Comparison of ENCODE assay signal across 9 mouse cellular contexts in the genomic region with DNA sequence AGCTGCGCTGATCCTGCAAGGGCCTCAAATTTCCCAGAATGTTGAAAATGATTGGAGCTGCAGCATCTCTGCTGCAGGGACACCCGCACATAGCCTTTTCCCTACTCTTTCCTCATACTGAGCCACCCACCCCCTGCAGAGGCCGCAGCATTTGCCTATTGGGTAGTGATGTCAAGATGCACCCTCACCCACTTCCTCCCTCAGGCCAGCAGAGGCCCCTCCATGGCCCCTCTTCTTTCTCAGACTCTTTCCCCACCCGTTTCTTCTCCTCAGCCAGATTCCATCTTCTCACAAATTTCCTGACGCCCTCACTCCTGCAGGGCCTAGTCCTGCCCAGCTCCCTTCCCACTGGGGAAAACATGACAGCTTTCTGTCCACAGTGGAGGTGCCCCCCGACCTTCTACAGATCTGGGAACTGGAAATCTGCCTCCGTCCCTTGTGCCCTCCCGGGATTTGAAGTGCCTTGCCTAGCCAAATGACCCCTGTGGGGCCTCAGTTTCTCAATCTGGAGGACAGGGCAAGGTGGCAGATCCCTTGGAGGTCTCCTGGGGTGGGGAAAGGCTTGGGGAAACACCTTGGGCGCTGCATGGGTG. TPM values are rescaled to one million over a fixed set of nuclear protein-coding genes. Genes with fewer than 3 reads are reported as not detected.
DNase-seq lines count a peak whose midpoint lies in the region; ATAC-seq and TF ChIP-seq lines count a peak whose summit lies in the region.
"Had no signal": no experiment of that assay in that cellular context is flagged by ENCODE, and none has a peak within 500 bp of the region (broad histone marks: within the 10 kb centered on the region; RNA-seq: fewer than 3 reads in every experiment).

No protein-coding gene starts in this region.

- WGBS in heart, embryonic 11.5 days (ENCODE audit: insufficient replicate concordance), result 24% methylated on average over 9 of the region's 9 CpGs
- WGBS in hindbrain, embryonic 11.5 days, result 41% methylated on average over 9 of the region's 9 CpGs
- 39% methylated on average over 9 of the region's 9 CpGs for WGBS in midbrain, embryonic 11.5 days

- no peak overlapping the region for H3K27ac ChIP-seq in heart, embryonic 11.5 days (ENCODE audit: low read depth, low read length)
- no peak overlapping the region for H3K27ac ChIP-seq in hindbrain, embryonic 11.5 days (ENCODE audit: low read depth, low read length)
- H3K27ac ChIP-seq in midbrain, embryonic 11.5 days (ENCODE audit: low read depth, low read length), result no peak overlapping the region

- no peak for ATAC-seq in heart, embryonic 11.5 days (replicated peaks; ENCODE audit: insufficient number of reproducible peaks, low FRiP score, low TSS enrichment)
- no peak for ATAC-seq in G1E (ENCODE audit: extremely low read depth, insufficient number of reproducible peaks, low FRiP score, poor library complexity, severe bottlenecking)
- ATAC-seq in hindbrain, embryonic 11.5 days (ENCODE audit: low FRiP score), result no peak
- no peak for ATAC-seq in midbrain, embryonic 11.5 days (ENCODE audit: low FRiP score)
- no peak for ATAC-seq in megakaryocyte-erythroid progenitor cell, adult 5-6 weeks (replicated peaks; ENCODE audit: low FRiP score, low TSS enrichment, poor library complexity, severe bottlenecking)

- peak overlapping the region; percentile 45 for H3K4me3 ChIP-seq in heart, embryonic 11.5 days (ENCODE audit: low read depth, low read length)
- H3K4me3 ChIP-seq in G1E (ENCODE audit: low read depth, low read length), result peak overlapping the region; percentile 72; the same call in 1 of the 2 replicates
- peak overlapping the region; percentile 29 for H3K4me3 ChIP-seq in hindbrain, embryonic 11.5 days (ENCODE audit: low read depth, low read length)
- H3K4me3 ChIP-seq in midbrain, embryonic 11.5 days (ENCODE audit: low read depth, low read length), result peak overlapping the region; percentile 28

- DNase-seq in heart, postnatal 10 days, result no peak
- no peak for DNase-seq in G1E (ENCODE audit: low spot score)
- peak; percentile 15 for DNase-seq in hindbrain, embryonic 11.5 days (ENCODE audit: low spot score)
- no peak for DNase-seq in midbrain, embryonic 11.5 days (ENCODE audit: low spot score, missing footprints)
- DNase-seq in ovary, postnatal 10 days (ENCODE audit: low spot score), result no peak
- DNase-seq in embryo, embryonic 9.5 days (ENCODE audit: extremely low spot score), result no peak

- no peaks in the 10 kb centered on the region for H3K36me3 ChIP-seq in heart, embryonic 11.5 days (ENCODE audit: control insufficient read depth, insufficient read depth, low read length)
- no peaks in the 10 kb centered on the region for H3K36me3 ChIP-seq in G1E (replicated peaks)
- H3K36me3 ChIP-seq in hindbrain, embryonic 11.5 days (ENCODE audit: control insufficient read depth, insufficient read depth, low read length), result no peaks in the 10 kb centered on the region
- H3K36me3 ChIP-seq in midbrain, embryonic 11.5 days (ENCODE audit: control insufficient read depth, insufficient read depth, low read length), result no peaks in the 10 kb centered on the region

- intact Hi-C loops in heart, postnatal 10 days (cut with DNase I), result no loop called here

- no peak overlapping the region for H3K9ac ChIP-seq in heart, embryonic 11.5 days (ENCODE audit: low read depth, low read length)
- H3K9ac ChIP-seq in hindbrain, embryonic 11.5 days (ENCODE audit: low read depth, low read length), result no peak overlapping the region; the same call in 1 of the 2 replicates
- peak overlapping the region; percentile 11; the same call in 1 of the 2 replicates for H3K9ac ChIP-seq in midbrain, embryonic 11.5 days (ENCODE audit: low read length)

- no peak for TF ChIP-seq CTCF in G1E (IDR thresholded peaks at IDR 0.05; ENCODE audit: low read depth, low read length)

- peaks cover 9% of the 10 kb centered on the region for H3K4me1 ChIP-seq in heart, embryonic 11.5 days (ENCODE audit: control insufficient read depth, insufficient read depth, low read length)
- peaks cover 79% of the 10 kb centered on the region for H3K4me1 ChIP-seq in G1E (ENCODE audit: insufficient read depth, low read depth, low read length)
- peaks cover 6% of the 10 kb centered on the region; the same call in 1 of the 2 replicates for H3K4me1 ChIP-seq in hindbrain, embryonic 11.5 days (replicated peaks; ENCODE audit: control insufficient read depth, insufficient read depth, low read length)
- peaks cover 4% of the 10 kb centered on the region for H3K4me1 ChIP-seq in midbrain, embryonic 11.5 days (ENCODE audit: control insufficient read depth, insufficient read depth, low read length)

- no peaks in the 10 kb centered on the region for H3K9me3 ChIP-seq in heart, embryonic 11.5 days (replicated peaks; ENCODE audit: control insufficient read depth, low read length)
- H3K9me3 ChIP-seq in G1E (replicated peaks), result no peaks in the 10 kb centered on the region
- H3K9me3 ChIP-seq in hindbrain, embryonic 11.5 days (ENCODE audit: control insufficient read depth, low read length), result no peaks in the 10 kb centered on the region
- no peaks in the 10 kb centered on the region for H3K9me3 ChIP-seq in midbrain, embryonic 11.5 days (ENCODE audit: control insufficient read depth, low read length)

- peaks cover 22% of the 10 kb centered on the region for H3K27me3 ChIP-seq in heart, embryonic 11.5 days (ENCODE audit: control insufficient read depth, insufficient read depth, low read length)
- peaks cover 13% of the 10 kb centered on the region; the same call in 1 of the 2 replicates for H3K27me3 ChIP-seq in G1E (ENCODE audit: insufficient read depth, low read length)
- peaks cover 20% of the 10 kb centered on the region for H3K27me3 ChIP-seq in hindbrain, embryonic 11.5 days (ENCODE audit: control insufficient read depth, insufficient read depth, low read length)
- peaks cover 19% of the 10 kb centered on the region for H3K27me3 ChIP-seq in midbrain, embryonic 11.5 days (ENCODE audit: control insufficient read depth, insufficient read depth, low read length)

- H3K4me2 ChIP-seq in heart, embryonic 11.5 days, result peak overlapping the region; percentile 75
- H3K4me2 ChIP-seq in hindbrain, embryonic 11.5 days (replicated peaks; ENCODE audit: low read depth, low read length), result peak overlapping the region; percentile 62
- peak overlapping the region; percentile 65 for H3K4me2 ChIP-seq in midbrain, embryonic 11.5 days

RNA-seq across cellular contexts. Expression of gene Il13, which starts 1.2 kb away (rescaled TPM):
- not detected in 2 replicates for polyA plus RNA-seq in heart, embryonic 11.5 days (2014; fragmentation: Nextera tagmentation; extraction: Ambion mirVana)
- total RNA-seq in heart, postnatal 10 days (2021), result not detected
- 0.63 TPM in 1 of 2 replicates, not detected in the other for total RNA-seq in G1E (2014; fragmentation: Nextera tagmentation)
- total RNA-seq in G1E (2017), result 3.2 and 4.7 TPM in 2 replicates
- not detected in 2 replicates for polyA plus RNA-seq in G1E (2012)
- not detected in 2 replicates for polyA plus RNA-seq in hindbrain, embryonic 11.5 days (2014; fragmentation: Nextera tagmentation; extraction: Ambion mirVana)
- not detected in 2 replicates for polyA plus RNA-seq in midbrain, embryonic 11.5 days (2014; fragmentation: Nextera tagmentation; extraction: Ambion mirVana)
- total RNA-seq in megakaryocyte-erythroid progenitor cell, adult 5-6 weeks (2014; fragmentation: Nextera tagmentation), result not detected in 2 replicates
- not detected in 2 replicates for total RNA-seq in megakaryocyte-erythroid progenitor cell, adult 5-6 weeks (2017)

RNA-seq across cellular contexts. Expression of gene Il4, which starts 17.2 kb away (rescaled TPM):
- 0.86 and 1.8 TPM in 2 replicates for polyA plus RNA-seq in heart, embryonic 11.5 days (2014; fragmentation: Nextera tagmentation; extraction: Ambion mirVana)
- total RNA-seq in heart, postnatal 10 days (2021), result not detected
- total RNA-seq in G1E (2014; fragmentation: Nextera tagmentation) (35.8 and 40.6 TPM in 2 replicates), G1E (2017) (87.7 and 99.1 TPM in 2 replicates)
- 0.43 and 1.0 TPM in 2 replicates for polyA plus RNA-seq in G1E (2012)
- polyA plus RNA-seq in hindbrain, embryonic 11.5 days (2014; fragmentation: Nextera tagmentation; extraction: Ambion mirVana), result 2.3 and 2.8 TPM in 2 replicates
- 1.7 and 3.1 TPM in 2 replicates for polyA plus RNA-seq in midbrain, embryonic 11.5 days (2014; fragmentation: Nextera tagmentation; extraction: Ambion mirVana)
- total RNA-seq in megakaryocyte-erythroid progenitor cell, adult 5-6 weeks (2014; fragmentation: Nextera tagmentation), result not detected in 2 replicates
- total RNA-seq in megakaryocyte-erythroid progenitor cell, adult 5-6 weeks (2017), result 3.5 and 5.0 TPM in 2 replicates
- polyA plus RNA-seq: large intestine, adult 2 months had no signal
